Mouse (Mus musculus): ENCODE measurements at regions not wholly inside any gene's neighbourhood (a gene's known extent, or its start where the extent isn't known, plus 50 kb on each side); places are given as distances from the start of the nearest gene placed in this dataset.

DNA sequence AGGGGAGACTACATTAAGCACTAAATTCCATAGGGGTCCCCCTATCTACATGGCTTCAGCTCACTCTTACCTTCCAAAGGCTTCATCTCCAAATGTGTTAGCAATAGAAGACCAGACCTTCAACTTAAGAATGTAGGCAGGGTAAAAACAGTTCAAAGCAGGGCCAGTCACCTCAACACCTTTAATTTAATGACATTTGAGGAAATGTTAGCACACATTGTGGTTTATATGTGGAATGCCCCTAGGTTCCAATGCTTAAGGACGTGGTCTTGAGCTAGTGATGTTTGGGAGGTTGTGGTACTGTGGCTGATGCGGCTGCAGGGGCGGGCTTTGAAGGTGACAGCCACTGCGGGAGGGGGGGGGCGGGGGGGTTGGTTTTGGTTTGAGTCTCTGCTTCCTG lies 116.9 kb upstream of the Tut7 start:
- no peak for TF ChIP-seq GATA1 (IDR thresholded peaks at IDR 0.05; ENCODE audit: low read length)
- no peak for TF ChIP-seq TAL1 (IDR thresholded peaks at IDR 0.05; ENCODE audit: low read length)
